Mouse (Mus musculus): Measurements from ENCODE around the gene Cmtm2a.
A peak's percentile ranks its signal among the peaks of the same experiment; 100 is the strongest.
"Not testable (repeated sequence)": the region's sequence is repeated elsewhere in the genome, so short reads cannot be mapped to it uniquely, and the experiment has no call there.

Gene Cmtm2a

DNA sequence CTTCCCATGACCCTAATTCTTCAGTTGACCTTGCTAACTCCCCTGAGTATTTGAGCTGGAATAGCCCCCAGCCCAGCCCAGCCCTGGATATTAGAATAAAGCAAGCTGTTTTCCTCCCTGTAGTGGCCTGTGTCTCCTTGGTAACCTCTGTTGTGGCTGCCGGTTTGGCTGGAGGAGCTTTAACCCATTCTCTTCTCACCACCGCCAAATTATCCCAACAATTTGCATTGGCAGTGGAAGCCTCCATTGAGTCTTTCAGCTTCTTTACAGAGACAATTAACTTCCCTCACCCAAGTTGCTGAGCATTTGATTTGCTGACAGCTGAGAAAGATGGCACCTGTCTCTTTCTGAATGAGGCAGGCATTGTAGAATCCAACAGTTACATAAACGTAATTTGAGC, 8.6 kb upstream of the Cmtm2a start:
- not testable (repeated sequence) for DNase-seq (ENCODE audit: low spot score in 2 of 2)

DNA sequence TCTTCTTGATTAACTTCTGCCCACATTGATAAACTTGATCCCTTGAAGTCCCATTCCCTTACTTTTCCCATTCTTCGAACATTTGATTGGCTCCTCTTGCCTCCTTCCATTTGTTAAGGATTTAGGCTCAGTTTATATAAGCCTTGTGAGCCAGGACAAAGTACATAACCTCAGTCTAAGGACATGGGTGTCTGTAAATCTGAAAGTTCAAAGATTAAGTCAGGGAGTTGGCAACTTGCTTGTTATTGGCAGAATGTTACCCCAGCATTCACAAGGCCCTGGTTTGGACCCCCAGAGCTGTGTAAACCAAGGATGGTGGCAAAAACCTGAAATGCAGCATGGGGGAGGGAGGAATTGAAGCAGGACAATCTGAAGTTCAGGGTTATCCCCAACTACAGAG, 1.4 kb upstream of the Cmtm2a start:
- DNase-seq (ENCODE audit: low spot score in 2 of 2) = no peak

DNA sequence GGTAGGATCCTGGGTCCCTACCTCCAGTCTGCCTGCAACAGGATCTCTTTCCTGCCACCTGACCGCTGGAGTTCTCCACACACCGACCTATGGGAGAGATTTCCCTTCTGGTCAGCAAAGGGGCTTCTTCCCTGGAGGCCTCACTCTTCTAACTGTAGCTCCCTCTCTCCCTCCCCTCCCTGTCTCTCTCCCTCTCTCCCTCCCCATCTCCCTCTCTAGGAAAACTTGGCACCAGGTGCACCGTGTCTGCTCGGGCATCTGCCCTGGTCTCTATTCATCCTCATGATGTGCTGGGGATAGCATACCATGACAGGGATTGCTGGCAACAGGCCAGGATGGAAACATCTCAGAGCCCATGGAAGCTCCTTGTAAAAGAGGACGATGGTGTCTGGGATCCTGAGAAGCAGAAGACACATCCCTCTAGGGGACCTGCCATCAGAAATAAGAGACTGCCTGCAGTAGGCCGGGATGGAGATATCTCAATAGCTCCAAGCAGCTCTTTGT, 24.0 kb downstream of the Cmtm2a start:
- DNase-seq (ENCODE audit: low spot score in 2 of 2) = no peak

DNA sequence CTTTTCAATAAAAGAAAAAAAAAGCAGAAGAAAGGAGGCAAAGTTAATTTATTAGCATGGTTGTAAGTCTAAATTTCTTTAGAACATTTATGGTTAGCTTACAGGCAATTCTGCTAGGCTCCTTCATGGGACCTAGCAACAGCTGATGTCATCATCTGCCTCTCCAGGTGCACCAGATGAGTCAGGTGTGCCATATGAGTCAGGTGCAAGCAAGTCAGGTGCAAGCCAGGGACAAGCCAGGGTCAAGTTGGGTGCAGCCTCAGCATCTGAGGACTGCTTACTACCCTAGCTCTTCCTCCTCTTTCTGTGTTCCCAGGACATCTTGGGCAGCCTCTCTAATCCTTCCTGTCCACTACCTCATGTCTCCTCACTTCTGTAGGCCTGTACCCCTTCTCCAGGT, 24.6 kb downstream of the Cmtm2a start:
- no peak for DNase-seq (ENCODE audit: low spot score in 2 of 2)

DNA sequence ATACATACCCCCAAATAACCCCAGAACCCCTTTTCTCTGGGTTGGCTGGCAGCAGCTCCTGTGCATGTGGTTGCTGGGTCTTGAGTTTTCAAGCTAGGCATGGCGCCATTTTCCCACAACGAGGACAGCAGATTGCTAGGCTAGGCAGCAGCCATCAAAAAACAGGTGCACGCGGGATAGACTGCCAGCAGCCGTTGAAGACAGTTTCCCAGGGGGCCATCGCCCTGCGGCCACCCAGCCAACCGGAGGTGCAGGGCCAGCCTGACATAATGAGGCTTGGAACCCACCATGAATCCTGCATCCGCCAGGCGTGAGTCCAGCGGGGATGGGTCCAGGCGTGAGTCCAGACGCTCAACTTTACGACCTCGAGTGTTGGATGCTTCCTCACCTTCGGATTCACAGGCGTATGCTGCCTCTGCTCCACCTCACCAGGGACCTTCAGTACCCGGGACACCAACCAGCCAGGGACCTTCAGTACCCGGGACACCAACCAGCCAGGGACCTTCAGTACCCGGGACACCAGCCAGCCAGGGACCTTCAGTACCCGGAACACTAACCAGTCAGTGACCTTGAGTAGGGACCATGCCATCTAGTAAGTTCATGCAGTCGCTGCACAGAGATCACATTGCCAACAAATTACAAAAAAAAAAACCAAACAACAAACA, 28.6 kb downstream of the Cmtm2a start:
- DNase-seq (ENCODE audit: low spot score in 2 of 2) = not testable (repeated sequence)

DNA sequence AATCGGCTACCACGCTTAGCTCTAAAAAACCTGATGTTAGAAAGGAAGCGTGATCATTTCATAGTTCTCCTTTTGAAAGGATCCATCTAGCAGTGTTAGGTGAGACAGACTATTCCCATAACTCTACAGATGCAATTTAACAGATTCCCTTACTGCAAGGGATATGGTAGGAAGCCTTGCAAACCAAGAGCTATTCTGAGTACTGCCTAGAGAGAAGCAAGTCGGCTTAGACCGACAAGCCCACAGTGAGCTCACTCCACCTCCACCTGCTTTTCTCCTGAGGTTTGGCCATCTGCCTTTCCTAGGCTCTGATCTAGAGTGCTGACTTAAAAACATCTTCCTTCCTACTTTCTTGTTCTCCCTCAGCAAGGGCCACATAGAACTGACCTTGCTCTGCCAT, 31.2 kb downstream of the Cmtm2a start:
- DNase-seq (ENCODE audit: low spot score in 2 of 2) = not testable (repeated sequence)

DNA sequence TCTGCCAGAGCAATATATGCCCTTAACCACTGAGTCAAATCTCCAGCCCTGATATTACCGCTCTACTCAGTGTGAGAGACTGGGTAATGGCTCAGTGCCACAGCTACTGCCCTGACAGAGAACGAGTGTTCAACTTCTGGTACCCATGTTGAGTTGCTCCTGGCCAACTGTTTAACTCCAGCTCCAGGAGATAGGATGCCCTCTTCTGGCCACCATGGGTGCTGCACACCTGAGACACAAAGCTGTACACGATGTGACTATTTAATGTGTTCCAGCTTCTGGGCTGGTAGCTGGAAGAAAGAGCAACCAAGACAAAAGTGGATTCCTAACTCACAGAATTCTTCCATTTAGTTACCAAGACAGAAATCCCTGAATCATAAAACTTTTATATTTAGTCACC, 40.0 kb downstream of the Cmtm2a start:
- DNase-seq (ENCODE audit: low spot score in 2 of 2) = no peak

DNA sequence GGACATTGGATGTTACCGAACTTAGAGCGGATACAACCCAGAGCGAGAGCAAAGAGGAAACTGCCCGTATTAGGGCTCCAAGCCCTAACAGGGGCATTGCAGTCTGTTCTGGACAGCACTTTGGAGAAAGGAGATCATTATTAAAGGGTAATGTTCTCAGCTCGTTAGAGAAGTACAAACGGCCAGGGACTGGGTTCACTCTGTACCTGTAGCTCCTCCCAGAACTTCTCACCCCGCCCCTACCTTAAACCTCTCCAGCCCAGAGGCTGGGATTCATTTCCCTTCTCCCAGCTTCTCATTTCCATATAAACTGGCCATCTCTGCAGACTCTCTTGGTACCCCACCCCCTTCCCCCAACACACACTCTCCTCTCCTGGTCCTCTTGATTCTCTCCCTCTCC, 41.5 kb downstream of the Cmtm2a start:
- DNase-seq (ENCODE audit: low spot score in 2 of 2) = no peak

DNA sequence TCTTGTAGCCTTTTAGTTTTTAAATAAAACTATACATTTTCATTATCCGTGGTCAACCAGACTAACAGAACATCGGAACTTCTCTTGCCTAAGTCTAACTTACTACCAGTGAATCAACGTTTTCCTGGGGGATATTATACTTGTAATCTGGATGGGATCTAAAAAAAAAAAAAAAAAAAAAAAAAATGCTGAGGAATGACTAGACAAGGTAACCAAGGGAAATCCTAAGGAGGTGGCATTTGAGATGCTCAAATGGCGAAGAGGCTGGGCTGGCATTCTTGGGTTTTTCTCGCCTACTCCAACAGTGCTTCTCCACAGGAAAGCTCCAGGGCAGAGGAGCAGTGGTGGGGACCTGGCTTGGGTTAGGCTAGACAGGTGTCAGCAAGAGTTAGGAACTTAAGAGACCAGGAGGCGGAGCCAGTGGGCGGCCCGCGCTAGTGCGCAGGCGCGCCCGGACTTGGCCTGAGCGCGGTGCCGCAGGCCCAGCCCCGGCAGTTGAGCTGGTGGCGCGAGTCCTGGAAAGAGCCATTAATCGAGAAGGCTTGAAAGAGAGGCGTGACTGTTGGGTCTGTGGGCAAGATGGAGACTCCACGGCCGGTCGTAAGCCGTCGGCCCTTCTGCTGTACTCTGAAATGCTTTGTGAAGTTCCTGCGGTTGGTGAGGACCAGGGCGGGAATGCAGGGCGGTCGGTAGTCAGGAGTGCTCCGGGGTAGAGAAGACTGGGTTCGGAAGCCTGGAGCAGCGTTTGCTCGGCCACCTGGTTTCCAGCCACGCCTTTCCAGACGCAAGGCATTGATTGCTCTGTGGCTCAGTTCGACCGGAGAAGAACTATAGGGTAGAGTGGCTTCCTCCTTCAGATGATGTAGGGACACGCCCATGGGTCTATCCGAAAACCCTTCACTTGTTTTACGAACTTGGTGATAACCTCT, 42.3 kb downstream of the Cmtm2a start, which contains the start of gene Cklf:
TSS of gene Cklf (plus strand) at position 423 of the 929 bp plus-strand sequence.
- peak; percentile 57 to 59 for DNase-seq (ENCODE audit: low spot score in 2 of 2)

DNA sequence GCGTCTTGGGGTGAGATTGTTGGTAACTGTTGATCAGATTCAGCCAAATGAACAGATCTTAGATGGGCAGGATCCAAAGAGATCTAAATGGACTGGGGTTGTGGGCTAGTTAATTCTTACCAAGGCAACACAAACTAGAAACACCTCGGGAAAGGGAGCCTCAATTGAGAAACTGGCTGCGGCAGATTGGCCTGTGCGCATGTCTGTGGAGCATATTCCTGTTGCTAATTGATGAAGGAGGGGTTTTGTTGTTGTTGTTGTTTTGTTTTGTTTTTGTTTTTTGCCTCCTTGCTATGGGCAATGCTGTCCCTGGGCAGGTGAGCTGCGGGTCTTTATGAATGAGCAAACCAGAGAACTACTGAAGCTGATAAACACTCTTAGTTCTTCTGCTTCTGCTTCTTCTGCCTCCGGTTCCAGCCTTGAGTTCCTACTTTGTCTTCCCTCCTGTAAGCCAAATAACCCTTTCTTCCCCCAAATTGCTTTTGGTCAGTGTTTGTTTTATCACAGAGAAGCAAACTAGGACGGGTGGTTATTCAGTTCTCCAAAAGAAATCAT, 43.5 kb downstream of the Cmtm2a start:
- no peak for DNase-seq (ENCODE audit: low spot score in 2 of 2)

DNA sequence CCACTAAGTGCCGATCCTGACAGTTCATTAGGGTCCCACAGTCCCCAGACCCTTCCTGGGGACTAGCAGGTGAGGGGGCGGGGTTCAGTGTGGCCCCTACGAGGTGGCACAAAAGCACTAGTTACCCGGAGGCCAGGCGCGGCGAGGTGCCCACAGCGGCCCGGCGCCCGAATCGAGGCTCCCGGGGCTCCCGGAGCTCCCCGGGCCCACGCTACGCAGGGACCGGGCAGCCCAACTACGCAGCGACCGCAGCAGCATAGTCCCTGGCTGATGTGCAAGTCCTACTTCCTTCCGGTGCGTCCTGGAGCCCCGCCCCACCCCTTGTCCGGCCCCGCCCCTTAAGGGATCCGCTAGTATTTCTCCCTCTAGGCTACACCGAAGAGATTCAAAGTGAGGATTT, 44.7 kb downstream of the Cmtm2a start, which contains the start of gene Tk2:
TSS of gene Tk2 (minus strand) at position 283 of the 400 bp plus-strand sequence.
- peak; percentile 52 to 68 for DNase-seq (ENCODE audit: low spot score in 2 of 2)

DNA sequence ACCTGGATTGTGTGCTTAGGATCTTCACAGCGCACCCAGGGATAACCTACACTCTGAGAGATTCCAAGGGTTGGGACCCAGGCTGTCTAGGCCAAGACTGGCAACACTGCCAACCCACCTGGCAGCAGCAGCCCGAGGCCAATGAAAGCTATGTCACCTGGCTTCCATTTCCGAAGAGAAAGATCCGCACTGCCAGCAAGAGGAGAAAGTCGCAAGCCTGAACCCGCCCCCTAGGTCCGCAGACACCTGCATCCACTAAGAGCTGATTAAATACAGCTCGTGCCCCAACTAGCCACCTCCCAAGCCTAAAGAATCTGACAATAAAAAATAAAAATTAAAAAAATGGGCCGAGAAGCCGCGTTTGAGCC, 45.1 kb downstream of the Cmtm2a start:
- no peak for DNase-seq (ENCODE audit: low spot score in 2 of 2)

DNA sequence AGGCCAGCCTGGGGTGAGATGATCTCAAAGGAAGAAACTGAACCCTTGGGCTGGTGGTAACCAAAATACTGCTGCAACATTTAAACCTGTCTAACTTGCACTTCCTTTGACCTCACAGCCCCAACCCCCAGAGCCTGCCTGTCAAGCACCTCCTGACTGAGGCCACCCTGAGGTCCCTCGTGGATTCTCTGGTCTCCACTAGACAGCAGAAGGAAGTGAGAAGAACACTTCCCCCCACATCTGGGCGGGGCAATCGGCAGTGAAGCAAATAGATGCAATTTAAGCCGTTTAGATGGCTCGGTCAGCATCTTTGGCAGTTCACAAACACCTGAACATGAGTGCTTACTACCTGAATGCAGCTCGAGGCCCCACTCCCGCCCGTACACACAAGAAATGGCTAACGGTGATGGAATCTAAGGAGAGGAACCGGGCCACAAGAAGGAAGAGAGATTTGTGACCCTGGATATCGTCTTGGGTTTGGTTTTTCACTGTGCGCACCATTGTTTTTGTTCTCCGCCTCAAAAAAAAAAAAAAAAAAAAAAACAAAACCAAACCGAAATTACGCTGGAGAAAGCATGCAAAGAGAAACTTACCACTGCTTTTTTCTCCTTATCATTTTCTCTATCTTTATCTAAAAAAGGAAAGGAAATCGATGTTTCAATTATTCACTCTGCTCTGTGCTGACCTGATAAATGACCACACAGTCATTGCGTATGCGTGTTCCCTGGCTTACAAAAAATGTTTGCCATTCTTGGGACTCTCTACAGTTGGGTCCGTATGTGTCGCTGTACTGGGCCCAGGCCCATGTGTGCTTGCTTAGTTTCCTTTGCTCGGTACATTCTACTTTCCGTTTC, 45.7 kb downstream of the Cmtm2a start:
- DNase-seq (ENCODE audit: low spot score in 2 of 2) = no peak

DNA sequence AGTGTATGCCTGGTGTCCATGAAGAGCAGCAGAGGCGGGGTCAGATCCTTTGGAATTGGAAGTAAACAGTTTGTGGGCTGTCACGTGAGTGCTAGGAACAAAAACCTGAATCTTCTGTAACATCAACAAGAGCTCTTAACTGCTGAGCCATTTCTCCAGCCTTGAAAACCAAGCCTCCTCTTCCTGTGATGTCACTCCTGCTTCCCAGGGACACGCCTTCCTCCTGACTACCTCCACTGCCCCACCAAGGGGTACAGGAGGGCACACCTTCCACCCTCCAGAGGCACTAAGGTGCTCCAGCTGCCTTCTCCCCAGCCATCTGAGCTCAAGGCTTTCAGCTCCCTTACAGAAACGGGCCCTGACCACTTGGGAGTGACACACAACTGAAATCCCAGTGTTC, 46.4 kb downstream of the Cmtm2a start:
- DNase-seq (ENCODE audit: low spot score in 2 of 2) = no peak

DNA sequence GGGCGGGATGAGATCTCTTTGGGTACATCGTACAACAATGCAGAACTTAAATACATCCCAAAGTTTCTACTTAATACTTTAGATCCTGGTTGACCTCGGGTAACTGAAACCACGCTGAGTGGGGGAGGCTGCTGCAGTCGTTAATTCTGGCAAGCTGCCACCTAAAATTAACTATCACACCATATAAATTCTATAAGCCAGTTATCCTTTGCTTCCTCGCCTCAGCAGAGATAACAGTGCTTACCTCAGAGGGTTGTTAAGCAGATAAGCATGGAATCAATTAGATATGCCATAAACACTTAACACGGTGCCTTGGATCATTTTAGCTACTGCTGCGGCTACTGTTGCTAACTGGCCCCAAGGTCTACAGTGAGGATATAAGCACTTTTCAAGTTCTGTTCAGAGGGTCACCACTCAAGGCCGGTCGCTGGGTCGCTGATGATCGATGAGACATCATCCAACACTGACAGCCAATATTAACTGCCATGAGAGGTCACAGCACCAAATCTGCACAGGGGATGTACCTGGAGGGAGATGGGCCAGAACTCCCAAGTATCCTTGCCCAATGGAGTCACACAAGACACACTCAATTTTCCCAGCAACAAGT, 50.8 kb downstream of the Cmtm2a start:
- no peak for DNase-seq (ENCODE audit: low spot score in 2 of 2)

DNA sequence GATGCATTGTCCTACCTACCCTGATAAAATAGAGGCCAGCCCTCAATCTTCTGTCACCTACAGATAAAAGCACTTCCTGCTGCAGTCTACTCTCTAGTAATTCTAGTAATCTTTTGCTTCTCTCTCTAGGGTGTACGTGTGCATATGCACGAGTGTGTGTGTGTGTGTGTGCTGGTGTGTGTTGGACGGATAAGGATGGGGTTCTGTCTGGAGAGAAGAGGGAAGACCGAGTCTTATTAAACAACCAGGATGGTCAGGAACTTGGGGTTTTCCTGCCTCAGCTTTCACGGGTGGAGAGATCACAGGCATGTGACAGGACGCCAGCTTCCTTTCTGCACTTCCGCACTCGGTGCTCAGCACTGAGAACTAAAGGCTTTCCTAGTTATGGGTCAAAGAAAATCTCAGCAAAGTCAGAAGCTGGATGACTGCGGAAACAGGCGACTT, 53.5 kb downstream of the Cmtm2a start:
- no peak for DNase-seq (ENCODE audit: low spot score in 2 of 2)

DNA sequence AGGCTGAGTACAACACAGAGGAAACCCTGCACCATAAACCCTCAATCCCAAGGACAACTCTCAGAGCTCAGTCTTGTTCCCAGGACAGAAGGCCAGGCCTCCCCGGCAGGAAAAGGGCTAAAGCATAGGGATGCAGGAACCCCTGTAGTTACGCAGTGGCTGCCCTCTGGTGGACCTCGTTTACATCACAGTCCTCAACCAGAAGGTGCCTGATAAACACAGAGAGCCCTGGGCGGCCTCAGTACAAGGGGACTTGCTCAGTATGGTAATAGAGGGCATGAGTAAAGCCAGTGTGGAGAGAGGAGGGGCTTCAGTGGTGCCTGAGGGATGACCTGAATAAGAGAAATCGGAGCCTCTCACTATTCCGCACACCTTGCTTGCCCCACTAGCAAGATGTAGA, 58.4 kb downstream of the Cmtm2a start:
- DNase-seq (ENCODE audit: low spot score in 2 of 2) = no peak

DNA sequence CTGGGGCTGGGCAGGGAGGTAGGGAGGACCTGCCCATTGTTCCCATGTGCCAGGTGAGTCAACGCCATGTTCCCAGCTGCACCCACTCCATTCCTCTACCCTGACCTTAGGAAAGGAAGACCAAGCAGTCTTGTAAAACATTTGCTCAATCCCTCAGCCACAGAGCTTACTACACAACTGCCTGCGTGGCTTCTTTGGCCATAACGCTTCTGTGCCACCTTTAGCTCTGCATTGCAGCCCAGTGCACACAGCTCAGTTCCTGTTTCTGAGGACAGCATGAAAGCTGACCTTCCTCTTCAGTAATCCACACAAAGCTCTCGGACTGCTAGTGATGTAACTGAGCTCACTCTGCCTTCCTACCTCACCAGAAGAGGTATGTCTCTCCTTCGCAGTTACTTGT, 60.1 kb downstream of the Cmtm2a start:
- no peak for DNase-seq (ENCODE audit: low spot score in 2 of 2)

DNA sequence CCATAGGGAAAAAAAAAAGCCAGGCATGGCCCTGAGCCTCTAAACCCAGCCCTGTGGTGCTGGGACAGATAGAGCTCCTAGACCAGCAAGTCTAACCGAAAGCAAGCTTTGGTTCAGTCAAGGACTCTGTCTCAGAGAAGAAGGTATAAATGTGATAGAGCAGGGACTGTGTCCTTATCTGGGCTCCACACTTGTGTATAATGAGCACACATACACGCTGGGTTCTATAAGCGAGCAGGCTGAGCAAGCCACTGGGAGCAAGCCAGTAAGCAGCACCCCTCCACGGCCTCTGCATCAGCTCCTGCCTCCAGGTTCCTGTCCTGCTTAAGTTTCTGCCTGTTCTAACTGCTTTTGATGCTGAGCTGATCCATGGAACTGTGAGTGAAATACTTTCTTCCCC, 60.9 kb downstream of the Cmtm2a start:
- DNase-seq (ENCODE audit: low spot score in 2 of 2) = no peak
